In the genomic region with DNA sequence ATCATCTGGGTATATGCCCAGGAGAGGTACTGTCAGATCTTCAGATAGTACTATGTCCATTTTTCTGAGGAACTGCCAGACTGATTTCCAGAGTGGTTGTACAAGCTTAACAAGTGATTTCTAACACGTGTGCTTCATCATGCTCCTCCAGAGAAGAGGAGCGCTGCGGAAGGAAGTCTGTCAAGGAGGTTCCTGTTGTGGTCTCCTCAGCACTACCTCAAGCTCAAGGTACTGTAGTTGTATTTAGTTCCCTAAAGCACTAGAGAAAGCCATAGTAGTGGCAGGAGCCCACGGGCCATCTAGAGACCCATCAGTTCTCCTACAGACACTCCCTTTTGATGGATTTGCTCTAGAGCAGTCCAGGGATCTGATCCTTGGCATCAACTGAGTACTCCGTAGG, we compare ENCODE assay signal across 21 mouse cellular contexts.
"Had no signal": no experiment of that assay in that cellular context is flagged by ENCODE, and none has a peak within 500 bp of the region (broad histone marks: within the 10 kb centered on the region; RNA-seq: fewer than 3 reads in every experiment).

No protein-coding gene starts in this region.

- H3K9me3 ChIP-seq: kidney, embryonic 15.5 days; limb, embryonic 12.5 days; limb, embryonic 15.5 days; liver, embryonic 12.5 days; liver, embryonic 15.5 days; lung, embryonic 15.5 days; midbrain, embryonic 12.5 days; midbrain, embryonic 15.5 days; neural tube, embryonic 13.5 days; stomach, embryonic 15.5 days had no signal

- H3K36me3 ChIP-seq: kidney, embryonic 15.5 days; limb, embryonic 12.5 days; limb, embryonic 15.5 days; liver, embryonic 12.5 days; liver, embryonic 15.5 days; lung, embryonic 15.5 days; midbrain, embryonic 12.5 days; midbrain, embryonic 15.5 days; neural tube, embryonic 13.5 days; stomach, embryonic 15.5 days had no signal

- H3K4me3 ChIP-seq: kidney, embryonic 15.5 days; left cerebral cortex, adult 2 months; limb, embryonic 12.5 days; limb, embryonic 15.5 days; liver, embryonic 12.5 days; liver, embryonic 15.5 days; lung, embryonic 15.5 days; midbrain, embryonic 12.5 days; midbrain, embryonic 15.5 days; myocyte; neural tube, embryonic 13.5 days; stomach, embryonic 15.5 days had no signal

- H3K4me1 ChIP-seq: liver, embryonic 12.5 days; liver, embryonic 15.5 days; lung, embryonic 15.5 days; midbrain, embryonic 15.5 days; neural tube, embryonic 13.5 days; stomach, embryonic 15.5 days had no signal

- H3K27me3 ChIP-seq: kidney, embryonic 15.5 days; limb, embryonic 12.5 days; limb, embryonic 15.5 days; liver, embryonic 12.5 days; liver, embryonic 15.5 days; midbrain, embryonic 12.5 days; midbrain, embryonic 15.5 days; neural tube, embryonic 13.5 days; stomach, embryonic 15.5 days had no signal

- H3K9ac ChIP-seq: kidney, embryonic 15.5 days; limb, embryonic 12.5 days; limb, embryonic 15.5 days; liver, embryonic 12.5 days; liver, embryonic 15.5 days; lung, embryonic 15.5 days; midbrain, embryonic 12.5 days; midbrain, embryonic 15.5 days; neural tube, embryonic 13.5 days; stomach, embryonic 15.5 days had no signal

- DNase-seq: kidney, postnatal 10 days; layer of hippocampus, postnatal 36 days; left cerebral cortex, postnatal 4 days; lung, adult 18-20 months; lung, postnatal 10 days; lung, postnatal 36 days; retina, postnatal 1 day; right cerebral cortex, postnatal 25 days; spleen, adult 18-20 months had no signal

- ATAC-seq: liver, embryonic 12.5 days; midbrain, embryonic 15.5 days had no signal

- H3K4me2 ChIP-seq: kidney, embryonic 15.5 days; limb, embryonic 12.5 days; limb, embryonic 15.5 days; liver, embryonic 12.5 days; liver, embryonic 15.5 days; lung, embryonic 15.5 days; midbrain, embryonic 12.5 days; midbrain, embryonic 15.5 days; neural tube, embryonic 13.5 days; stomach, embryonic 15.5 days had no signal

- H3K27ac ChIP-seq: kidney, embryonic 15.5 days; left cerebral cortex, adult 2 months; limb, embryonic 12.5 days; limb, embryonic 15.5 days; liver, embryonic 12.5 days; liver, embryonic 15.5 days; lung, embryonic 15.5 days; midbrain, embryonic 12.5 days; midbrain, embryonic 15.5 days; neural tube, embryonic 13.5 days; stomach, embryonic 15.5 days had no signal
